Mouse (Mus musculus) forebrain, embryonic 16.5 days (tissue): ENCODE measurements around the gene Mmrn2. TPM values are rescaled to one million over a fixed set of nuclear protein-coding genes. Genes with fewer than 3 reads are reported as not detected.

Source experiments
- polyA plus RNA-seq: library from polyadenylated mRNA; unstranded; fragments of >200 nt; fragmentation: Nextera tagmentation; extraction: Ambion mirVana; gene quantifications from 2 replicates; pipeline ENCODE4 v1.2.1, GENCODE M21; 2015

The Mmrn2 gene
- polyA plus RNA-seq, 1 experiment from 2014 or later = 3.9 TPM

Other genes starting within 250 kb of the Mmrn2 start
- gene Npy4r, start 223.0 kb upstream of the Mmrn2 start, polyA plus RNA-seq = 0.11 TPM in 2 replicates
- 4.2 and 6.1 TPM in 2 replicates for gene Gprin2, start 173.8 kb upstream of the Mmrn2 start, polyA plus RNA-seq
- gene Syt15, start 155.9 kb upstream of the Mmrn2 start, polyA plus RNA-seq = 0.61 TPM in 2 replicates
- 6.6 TPM in 2 replicates for gene Shld2, start 65.0 kb upstream of the Mmrn2 start, polyA plus RNA-seq
- gene Glud1, start 64.7 kb upstream of the Mmrn2 start, polyA plus RNA-seq = 86.0 and 94.3 TPM in 2 replicates
- gene Fam25c, start 20.0 kb upstream of the Mmrn2 start, polyA plus RNA-seq = 0.97 TPM in 1 of 2 replicates, not detected in the other
- 1.9 and 4.2 TPM in 2 replicates for gene Sncg, start 676 bp upstream of the Mmrn2 start, polyA plus RNA-seq
- 21.1 and 25.2 TPM in 2 replicates for gene Bmpr1a, start 127.9 kb downstream of the Mmrn2 start, polyA plus RNA-seq
- gene 9230112D13Rik, start 147.3 kb downstream of the Mmrn2 start, polyA plus RNA-seq = not detected in 2 replicates
- 0.39 and 0.55 TPM in 2 replicates for gene Ldb3, start 213.2 kb downstream of the Mmrn2 start, polyA plus RNA-seq
- gene Opn4, start 224.7 kb downstream of the Mmrn2 start, polyA plus RNA-seq = not detected in 2 replicates